Mouse (Mus musculus) layer of hippocampus, adult 2 months (tissue): ENCODE measurements around the gene Rab11fip2. TPM values are rescaled to one million over a fixed set of nuclear protein-coding genes. Genes with fewer than 3 reads are reported as not detected.

ENCODE experiments used
- DNase-seq, 2 experiments: peaks; one replicate each; pipeline ENCODE4 v3.0.0; 2022; ENCODE audit warnings: low spot score in 2 of 2
- H3K27ac ChIP-seq: fragments of 200-600 bp; 2 replicates; pipeline ENCODE4 v1.8.1; 2022
- H3K4me3 ChIP-seq: fragments of 200-600 bp; 2 replicates; pipeline ENCODE4 v1.8.1; 2022; ENCODE audit warnings: mild to moderate bottlenecking
- CTCF ChIP-seq: fragments of 200-600 bp; conservative IDR thresholded peaks from 2 replicates; pipeline ENCODE4 v1.8.1; 2022; ENCODE audit warnings: antibody characterized with exemption, mild to moderate bottlenecking, moderate library complexity
- long read RNA-seq, 2 experiments: library from polyadenylated mRNA; stranded (forward); transcript quantifications; one replicate each; pipeline ENCODE4 v2.0.0; 2021; ENCODE audit warnings: borderline mapping rate in 2 of 2
- total RNA-seq, 2 experiments: library from RNA; stranded (reverse); gene quantifications; 2 replicates each; pipeline ENCODE4 v1.2.3; 2021

The Rab11fip2 gene
- total RNA-seq = 10 to 100 TPM; 78.5 to 78.7 TPM
- long read RNA-seq, experiment 1, partial matches to known transcripts = 0 of 2 reads
- long read RNA-seq, experiment 1, other reads (novel, unspliced or antisense) = 2 of 2 reads
- long read RNA-seq, experiment 2, partial matches to known transcripts = 0 of 2 reads
- long read RNA-seq, experiment 2, other reads (novel, unspliced or antisense) = 2 of 2 reads

DNA sequence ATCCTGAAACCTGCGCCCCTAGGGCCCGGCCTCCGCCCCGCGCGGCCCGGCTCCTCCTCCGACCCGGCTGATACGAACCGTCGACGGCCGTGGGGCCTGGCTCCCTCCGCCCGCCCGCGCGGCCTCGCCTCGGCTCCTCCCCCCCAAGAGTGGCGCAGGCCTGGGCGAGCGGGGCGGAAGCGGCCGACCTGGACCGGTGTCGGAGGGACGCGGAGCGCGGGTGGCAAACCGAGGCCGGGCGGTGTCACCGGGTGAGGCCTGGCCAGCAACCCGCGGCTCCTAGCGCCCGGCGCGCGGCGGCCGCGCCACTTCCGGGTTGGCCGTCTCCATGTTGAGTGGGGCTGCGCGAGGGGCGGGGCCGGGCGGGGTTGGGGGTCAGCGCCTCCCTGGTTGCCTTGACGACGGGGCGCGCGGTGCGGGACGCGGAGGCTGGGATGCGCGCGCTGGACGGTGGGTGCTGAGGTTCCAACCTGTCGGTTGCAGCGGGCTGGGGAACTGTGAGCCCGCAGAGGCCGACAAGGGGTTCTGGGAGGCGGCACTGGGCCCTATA lies at the start of gene Rab11fip2:
Gene Rab11fip2, minus strand, starts transcription at position 333 of the 550 bp plus-strand sequence.
- no peak for TF ChIP-seq CTCF
- H3K27ac ChIP-seq = peak within 1 kb of the TSS; percentile 99
- DNase-seq = peak; percentile 77 to 82

GRCm38 (mm10) chr19:59981588-59981987 lies 38.1 kb upstream of the Rab11fip2 start:
- DNase-seq = no peak
- no peak overlapping the region for H3K4me3 ChIP-seq
- no peak for TF ChIP-seq CTCF
- no peak overlapping the region for H3K27ac ChIP-seq

More for the DNA sequence above, at the start of gene Rab11fip2:
- peak within 1 kb of the TSS; percentile 90 for H3K4me3 ChIP-seq

DNA sequence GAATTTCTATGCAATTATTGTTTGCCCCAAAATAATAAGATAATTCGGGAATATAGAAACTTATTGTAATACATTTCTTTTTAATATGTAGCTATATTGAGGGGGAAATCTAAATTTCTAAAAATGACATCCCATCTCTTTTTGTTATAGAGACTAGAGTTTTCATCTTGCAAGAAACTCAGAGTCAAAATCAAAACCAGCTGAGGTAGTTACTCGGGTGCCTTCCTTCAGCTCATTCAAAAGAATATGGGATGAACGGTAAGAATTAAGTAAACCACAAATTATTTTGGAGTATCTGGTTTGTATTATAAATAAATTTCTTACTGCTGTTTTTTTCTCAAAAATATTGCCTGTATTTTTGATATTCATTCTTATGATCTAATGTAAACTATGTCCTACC lies 11.5 kb upstream of the Rab11fip2 start:
- TF ChIP-seq CTCF = no peak
- no peak for DNase-seq
- H3K27ac ChIP-seq = no peak overlapping the region
- no peak overlapping the region for H3K4me3 ChIP-seq

- Histone ChIP-seq H3K27ac (no peak overlapping the region), H3K4me3 (no peak overlapping the region)
- DNase-seq = no peak
- TF ChIP-seq CTCF = no peak
These were observed 6.3 kb upstream of the Rab11fip2 start for GRCm38 (mm10) chr19:59949731-59950130.

- Histone ChIP-seq H3K27ac (peak overlapping the region; percentile 99), H3K4me3 (peak overlapping the region; percentile 90)
- no peak for TF ChIP-seq CTCF
- no peak for DNase-seq
These were observed 635 bp downstream of the Rab11fip2 start for GRCm38 (mm10) chr19:59942716-59943321.

GRCm38 (mm10) chr19:59939711-59940110 lies 3.7 kb downstream of the Rab11fip2 start:
- Histone ChIP-seq H3K27ac (peak overlapping the region; percentile 99), H3K4me3 (peak overlapping the region; percentile 38)
- TF ChIP-seq CTCF = no peak
- no peak for DNase-seq

DNA sequence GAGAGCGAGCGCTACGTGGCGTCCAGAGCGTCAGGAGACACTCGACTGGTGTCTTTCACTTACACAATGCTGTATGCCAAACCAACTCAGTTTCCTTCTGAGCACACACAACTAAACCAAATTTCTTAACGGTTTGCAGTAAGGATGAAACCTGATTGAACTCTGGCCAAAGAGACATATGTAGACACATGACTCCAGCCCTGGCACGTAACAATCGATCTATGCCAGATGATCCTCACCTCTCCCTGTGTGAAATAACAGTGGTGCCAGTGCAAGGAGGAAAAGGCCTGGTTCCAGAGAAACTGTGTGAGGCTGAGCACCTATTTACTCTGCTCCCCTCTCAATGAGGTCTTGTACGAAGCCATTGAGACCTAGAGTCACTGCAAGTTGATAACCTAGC lies 11.4 kb downstream of the Rab11fip2 start:
- H3K4me3 ChIP-seq = no peak overlapping the region
- no peak for TF ChIP-seq CTCF
- H3K27ac ChIP-seq = no peak overlapping the region
- no peak for DNase-seq

GRCm38 (mm10) chr19:59928672-59929071 lies 14.8 kb downstream of the Rab11fip2 start:
- Histone ChIP-seq H3K4me3 (no peak overlapping the region), H3K27ac (no peak overlapping the region)
- TF ChIP-seq CTCF = no peak
- no peak for DNase-seq

DNA sequence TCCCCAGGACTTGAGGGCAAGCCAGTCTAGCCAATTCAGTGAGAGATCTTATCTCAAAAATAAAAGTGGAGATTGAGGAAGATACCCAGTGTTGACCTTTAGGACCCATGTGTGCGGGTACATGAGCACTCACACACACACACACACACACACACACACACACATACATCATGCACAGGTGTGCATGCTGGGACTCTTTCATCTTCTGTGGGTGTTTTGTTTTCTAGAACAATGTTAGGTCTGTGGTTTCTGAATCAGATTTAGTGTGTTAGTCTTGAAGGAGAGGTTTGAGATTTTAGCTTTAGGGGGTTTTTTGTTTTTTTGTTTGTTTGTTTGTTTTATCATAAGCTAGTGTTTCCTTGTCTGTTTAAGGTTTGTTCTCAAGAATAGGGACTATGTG lies 17.3 kb downstream of the Rab11fip2 start:
- no peak for TF ChIP-seq CTCF
- DNase-seq = no peak
- H3K4me3 ChIP-seq = no peak overlapping the region
- H3K27ac ChIP-seq = no peak overlapping the region

DNA sequence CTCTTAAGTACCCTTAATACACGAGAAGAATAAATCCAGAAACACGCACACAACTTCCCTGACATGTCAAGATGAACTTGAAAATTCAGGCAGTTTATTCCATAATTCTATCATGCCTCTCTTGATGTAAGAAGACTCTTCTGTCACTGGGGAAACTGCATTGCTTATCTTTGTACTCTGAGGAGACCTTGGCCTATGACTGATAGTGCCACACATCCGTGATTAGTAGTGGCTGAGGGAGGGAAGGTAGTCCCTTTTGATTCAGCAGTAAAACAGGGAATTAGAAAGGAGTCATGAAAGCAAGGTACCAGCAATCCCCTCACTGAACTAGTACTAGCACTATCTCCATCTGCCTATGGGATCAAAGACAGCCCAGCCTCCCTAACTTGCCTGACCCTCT lies 22.6 kb downstream of the Rab11fip2 start:
- no peak for TF ChIP-seq CTCF
- DNase-seq = no peak
- no peak overlapping the region for H3K27ac ChIP-seq
- no peak overlapping the region for H3K4me3 ChIP-seq

- TF ChIP-seq CTCF = no peak
- DNase-seq = no peak
- Histone ChIP-seq H3K4me3 (no peak overlapping the region), H3K27ac (no peak overlapping the region)
These were observed 25.4 kb downstream of the Rab11fip2 start for GRCm38 (mm10) chr19:59917901-59918613.

- DNase-seq = no peak
- no peak for TF ChIP-seq CTCF
These were observed 31.9 kb downstream of the Rab11fip2 start for GRCm38 (mm10) chr19:59911554-59911953.

More at GRCm38 (mm10) chr19:59911554-59911953, 31.9 kb downstream of the Rab11fip2 start:
- H3K27ac ChIP-seq = no peak overlapping the region
- no peak overlapping the region for H3K4me3 ChIP-seq
